Mouse (Mus musculus) right cerebral cortex, postnatal 25 days (tissue): ENCODE data around the gene Arglu1.

Experiments used
- DNase-seq: peaks from one replicate; pipeline ENCODE4 v3.0.0; 2022

Gene Arglu1

DNA sequence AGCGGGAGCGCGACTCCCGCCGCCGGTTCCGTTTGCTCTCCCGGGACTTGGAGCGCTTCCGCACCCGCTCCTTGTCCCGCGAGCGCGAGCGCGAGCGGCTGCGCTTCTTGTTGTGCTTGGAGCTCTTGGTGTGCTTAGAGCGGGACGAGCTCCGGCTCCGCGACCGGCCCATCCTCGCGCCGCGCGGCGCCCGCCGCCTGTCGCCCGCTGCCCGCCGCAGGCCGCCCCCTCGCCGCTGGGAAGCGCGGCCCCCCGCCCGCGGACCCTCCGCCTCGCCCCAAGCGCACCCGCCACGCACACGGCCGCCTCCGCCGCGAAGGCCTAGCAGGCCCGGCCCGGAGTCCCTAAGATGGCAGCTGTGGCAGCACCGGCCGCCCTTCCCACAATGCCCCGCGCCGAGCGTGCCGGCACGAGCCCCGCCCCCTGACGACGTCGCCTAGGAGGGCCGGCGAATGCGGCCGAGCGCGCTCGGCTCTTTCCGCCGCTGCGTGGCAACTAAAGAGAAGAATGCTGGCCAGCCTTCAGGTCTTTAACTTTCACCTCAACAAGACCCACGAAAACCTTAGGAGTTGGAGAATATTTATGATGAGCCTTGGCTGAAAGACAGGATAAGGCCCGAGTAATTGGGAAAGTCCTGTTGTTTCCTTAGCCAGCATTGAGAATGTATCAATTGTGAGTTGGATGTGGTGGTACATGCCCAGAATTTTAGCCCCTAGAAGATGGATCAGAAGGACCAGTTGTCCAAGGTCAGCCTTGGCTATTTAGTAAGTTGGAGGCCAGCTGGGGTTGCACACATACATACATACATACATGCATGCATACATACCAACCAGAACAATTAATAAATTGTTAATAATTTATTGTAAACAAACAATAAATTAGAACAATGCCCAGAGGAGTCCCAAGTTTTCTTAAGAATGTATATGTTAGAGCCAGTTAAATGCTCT is at the start of gene Arglu1:
Gene Arglu1 (minus strand): TSS at position 376 of the 947 bp plus-strand sequence.
- peak; percentile 97 for DNase-seq

DNA sequence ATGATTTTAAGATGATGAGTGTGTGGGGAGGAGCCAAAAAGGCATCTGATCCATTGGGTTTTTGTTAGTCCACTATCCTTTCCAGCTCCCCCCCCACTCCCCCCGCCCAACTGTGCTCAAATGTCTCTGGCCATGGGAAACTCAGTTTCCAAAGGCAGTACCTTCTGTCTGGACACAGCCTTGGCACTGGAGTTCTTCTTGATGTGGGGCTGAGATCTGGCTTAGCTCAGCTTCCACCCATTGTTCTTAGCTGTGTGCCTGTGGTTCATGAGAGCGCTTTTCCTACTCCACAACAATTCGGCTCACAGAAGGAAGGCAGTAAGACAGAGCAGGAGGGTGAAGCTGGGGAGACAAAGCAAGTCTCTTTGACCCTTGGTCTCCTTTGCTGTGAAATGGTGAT is 47.0 kb upstream of the Arglu1 start:
- DNase-seq, result no peak

DNA sequence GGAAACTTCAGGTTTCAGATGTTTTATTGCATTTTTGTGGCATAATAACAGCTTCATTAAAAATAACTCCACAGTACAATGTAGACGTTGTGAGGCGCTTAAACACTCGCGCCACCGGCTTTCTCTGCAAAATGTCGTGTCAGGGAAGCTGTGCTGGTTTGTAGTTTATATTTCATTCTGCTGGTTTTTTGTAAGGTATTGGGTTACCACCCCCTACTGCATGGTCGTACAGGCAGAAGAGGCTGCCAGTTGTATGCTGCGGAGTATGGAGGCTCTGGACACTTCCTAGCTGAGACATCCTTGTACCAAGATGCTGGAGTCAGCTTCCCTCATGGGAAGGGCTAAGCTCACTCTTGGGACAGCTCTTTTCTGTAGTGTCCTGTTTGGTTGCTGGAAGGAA is 46.5 kb upstream of the Arglu1 start:
- DNase-seq, result no peak

DNA sequence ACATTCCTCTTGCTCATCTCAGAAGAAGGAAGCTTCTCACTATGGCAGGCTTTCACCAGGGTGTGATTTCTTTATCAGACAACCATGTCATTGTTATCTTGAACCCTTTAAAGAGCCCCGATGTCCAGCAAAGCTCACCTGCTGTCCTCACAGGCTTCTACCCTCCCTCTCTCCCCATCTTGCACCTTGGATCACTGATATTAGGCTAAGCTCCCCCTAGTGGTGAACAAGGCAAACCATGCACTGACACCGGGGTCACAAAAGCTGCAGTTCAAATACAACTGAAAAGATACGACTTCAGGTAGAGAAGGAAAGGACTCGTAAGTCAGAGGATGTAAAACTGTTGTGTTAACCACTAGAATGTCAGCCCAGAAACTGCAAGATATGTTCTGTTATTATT is 43.5 kb upstream of the Arglu1 start:
- no peak for DNase-seq

DNA sequence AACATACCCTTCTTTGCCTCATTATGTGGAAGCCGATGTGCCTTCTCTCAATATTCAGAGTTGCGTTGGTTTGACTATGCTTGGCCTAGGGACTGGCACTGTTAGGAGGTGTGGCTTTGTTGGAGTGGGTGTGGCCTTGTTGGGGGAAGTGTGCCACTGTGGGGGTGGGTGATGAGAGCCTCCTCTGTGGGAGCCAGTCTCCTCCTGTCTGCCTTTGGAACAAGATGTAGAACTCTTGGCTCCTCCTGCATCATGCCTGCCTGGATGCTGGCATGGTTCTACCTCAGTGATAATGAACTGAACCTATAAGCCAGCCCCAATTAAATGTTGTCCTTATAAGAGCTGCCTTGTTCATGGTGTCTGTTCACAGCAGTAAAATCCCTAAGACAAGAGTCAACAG is 38.3 kb upstream of the Arglu1 start:
- no peak for DNase-seq

DNA sequence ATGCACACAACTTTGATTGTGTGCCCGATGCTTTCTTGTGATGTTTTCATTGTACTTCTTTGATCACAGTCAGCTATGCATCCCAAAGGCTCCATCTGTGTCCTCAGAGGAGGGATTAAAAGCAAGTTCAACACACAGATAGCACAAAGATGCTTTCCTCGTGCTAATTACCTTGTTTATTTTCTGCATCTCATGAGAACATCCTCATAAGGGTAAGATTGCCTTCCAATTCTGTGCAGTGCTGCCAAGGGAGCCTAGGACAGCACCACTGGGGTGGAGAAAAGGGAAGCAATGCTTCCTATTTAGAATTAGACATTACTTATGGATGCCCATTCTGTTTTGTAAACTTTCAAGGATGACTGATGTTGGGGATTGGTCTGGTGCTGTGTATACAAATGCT is 36.2 kb upstream of the Arglu1 start:
- no peak for DNase-seq

DNA sequence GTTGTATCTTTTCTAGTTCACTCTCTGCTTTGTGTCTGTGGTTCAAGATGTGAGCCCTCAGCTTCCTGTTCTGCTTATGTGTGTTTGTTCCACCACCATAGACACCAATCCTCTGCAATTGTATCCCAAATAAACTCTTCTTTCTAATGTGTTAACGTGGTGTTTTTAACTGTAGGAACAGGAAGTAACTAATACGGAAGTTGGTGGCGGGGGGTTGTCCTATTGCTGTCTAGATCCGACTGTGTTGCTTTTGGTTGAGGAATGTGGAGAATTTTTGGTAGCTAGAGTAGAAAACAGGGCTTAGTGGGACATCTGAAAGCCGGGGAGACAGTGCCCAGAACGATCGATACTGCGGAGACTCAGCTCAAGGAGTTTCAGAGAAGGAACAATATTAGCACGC is 14.5 kb upstream of the Arglu1 start:
- no peak for DNase-seq

DNA sequence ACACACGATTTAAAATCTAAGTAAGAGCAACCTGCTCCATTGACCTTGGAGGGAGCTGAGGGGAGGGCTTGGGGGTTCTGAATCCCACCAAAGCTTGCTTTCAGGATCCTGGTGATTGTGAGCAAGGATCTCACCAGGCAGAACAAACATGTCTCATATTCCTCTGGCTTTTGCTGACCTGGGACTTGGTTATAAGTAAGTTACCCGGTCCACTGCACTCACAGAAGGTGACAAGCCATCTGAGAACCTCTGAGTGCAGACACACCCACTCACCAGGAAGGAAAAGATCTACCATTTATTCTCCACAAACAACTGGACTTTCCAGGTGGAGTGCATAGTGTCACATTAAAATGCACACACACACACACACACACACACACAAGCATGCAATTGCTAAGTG is 13.3 kb upstream of the Arglu1 start:
- no peak for DNase-seq

DNA sequence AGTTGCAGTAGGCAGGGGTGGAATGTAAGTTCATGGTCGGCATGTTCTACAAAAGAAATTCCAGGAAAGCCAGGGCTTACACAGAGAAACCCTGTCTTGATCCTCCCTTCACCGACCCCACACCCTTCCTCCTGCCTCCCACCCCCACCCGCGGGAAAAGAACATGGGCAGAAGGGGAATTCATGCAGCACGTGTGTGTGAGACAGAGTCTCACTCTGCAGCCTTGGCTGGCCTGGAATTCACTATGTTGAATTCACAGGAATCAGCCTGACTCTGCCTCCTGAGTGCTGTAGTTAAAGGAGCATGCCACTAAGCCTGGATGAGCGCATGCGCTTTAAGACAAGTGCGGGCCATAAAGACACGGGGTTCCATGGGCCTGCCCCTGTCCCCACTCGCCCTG is 10.5 kb upstream of the Arglu1 start:
- DNase-seq, result no peak

DNA sequence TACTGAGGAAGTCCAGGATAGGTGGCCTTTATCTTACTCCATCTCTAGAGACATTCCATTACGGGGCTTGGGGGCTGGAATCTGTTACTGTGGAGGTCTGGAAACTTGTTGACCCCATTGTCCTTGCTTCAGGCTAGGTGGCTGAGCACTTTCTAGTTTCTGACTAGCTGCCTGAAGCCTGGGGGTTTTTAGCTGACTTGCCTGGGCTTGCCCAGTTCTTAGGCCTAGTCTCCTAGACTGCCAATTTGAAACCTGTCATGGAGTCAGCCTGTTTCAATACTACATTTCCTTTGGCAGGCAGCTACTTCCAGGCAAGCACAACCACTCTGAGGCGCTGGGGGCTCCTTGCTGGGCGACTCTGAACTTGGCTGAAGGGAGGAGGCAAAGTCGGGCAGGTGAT is 9.9 kb upstream of the Arglu1 start:
- DNase-seq, result no peak

DNA sequence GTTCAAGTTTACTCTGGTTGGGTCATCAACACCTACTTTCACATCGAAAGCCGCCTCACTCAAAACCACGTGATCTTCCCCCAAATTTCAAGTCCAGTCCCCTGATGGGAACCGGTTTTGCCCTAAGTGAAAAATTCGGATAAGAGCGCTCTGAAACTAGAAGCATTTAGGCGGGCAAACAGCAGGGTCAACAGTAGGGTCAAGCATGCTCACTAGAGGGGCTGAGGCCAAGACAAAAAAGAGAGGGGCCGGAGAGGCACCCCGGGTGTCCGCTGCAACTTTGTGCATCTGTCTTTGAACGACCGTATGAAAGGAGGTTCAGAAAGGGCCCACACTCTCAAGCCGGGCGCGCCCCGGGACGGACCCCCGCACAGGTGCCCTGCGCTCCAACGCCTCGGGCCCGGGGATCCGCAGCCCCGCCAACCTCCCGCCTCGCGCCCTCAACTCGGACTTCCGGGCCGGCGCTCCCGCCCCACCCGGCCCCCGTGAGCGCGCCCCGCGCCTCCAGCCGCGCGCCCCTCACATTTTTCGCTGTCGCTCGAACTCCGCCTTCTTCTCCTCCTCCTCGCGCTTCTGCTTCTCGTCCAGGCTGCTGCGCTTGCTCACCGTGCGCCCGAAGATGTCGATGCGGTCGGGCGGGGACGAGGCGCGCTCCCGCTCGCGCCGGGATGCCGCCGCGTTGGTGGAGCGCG is 721 bp downstream of the Arglu1 start:
- peak; percentile 79 for DNase-seq

DNA sequence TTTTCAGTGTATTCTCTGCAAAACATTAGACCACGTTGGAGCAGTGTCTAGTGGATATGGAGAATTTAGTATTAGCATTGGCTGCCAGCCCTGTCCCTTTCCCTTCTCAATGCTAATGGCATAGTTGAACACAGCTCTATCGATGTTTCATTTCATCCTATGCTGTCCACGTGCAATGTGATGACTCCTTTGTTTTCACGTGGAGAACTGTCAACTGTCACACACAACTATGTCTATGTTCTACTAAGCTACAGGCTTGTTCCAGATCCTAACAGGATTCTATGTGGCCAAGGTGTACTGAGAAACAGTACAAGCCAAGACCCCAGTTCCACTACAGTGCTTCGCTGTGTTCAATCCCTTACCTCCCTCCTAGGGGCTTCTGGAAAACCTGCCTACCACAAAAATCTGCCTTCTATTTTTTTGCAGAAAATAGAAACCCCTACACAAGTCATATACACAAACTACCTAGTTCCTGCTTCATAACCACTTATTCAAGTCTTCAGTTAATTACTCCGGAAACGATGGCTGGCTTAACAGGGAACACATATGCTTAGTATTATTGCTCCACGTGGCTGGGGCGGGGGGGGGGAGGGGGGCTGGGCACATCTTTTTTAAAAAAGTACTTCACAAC is 1.4 kb downstream of the Arglu1 start:
- no peak for DNase-seq

DNA sequence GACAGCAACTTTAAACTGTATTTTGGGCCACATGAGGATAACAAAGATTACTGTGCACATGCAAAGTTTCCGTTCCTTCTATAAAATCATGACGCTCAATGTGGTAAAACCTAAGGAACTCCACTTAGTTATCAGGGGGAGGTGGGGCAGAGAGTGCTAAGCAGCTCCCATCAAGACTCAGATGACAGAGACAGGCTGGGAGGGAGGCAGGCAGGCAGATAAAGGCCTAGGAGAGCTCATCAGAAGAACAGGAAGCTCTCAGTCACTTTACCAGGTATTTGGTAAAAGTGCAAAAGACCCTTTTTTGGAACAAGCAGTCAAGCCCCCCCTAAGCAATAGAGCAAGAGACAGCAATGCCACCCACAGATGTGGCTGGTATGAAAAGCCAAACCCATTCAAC is 4.8 kb downstream of the Arglu1 start:
- DNase-seq, result no peak

DNA sequence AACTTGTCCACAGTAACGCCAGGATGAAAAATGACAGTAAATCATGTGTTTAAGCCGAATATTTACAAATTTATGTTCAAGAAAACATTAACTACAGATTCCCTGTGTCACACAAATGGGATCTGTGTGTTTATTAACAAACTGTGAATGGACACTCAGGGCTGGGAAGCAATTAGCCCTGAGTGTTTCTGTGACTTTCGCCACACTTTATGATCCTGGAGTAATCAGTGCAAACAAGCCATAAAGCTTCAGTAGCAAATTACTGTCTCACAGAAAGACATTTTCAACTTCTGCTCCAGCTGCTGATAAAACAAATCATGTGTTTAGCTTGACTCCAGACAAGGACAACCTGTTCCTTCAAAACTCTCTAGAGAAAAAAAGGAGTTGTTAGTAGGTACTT is 7.6 kb downstream of the Arglu1 start:
- DNase-seq, result no peak

DNA sequence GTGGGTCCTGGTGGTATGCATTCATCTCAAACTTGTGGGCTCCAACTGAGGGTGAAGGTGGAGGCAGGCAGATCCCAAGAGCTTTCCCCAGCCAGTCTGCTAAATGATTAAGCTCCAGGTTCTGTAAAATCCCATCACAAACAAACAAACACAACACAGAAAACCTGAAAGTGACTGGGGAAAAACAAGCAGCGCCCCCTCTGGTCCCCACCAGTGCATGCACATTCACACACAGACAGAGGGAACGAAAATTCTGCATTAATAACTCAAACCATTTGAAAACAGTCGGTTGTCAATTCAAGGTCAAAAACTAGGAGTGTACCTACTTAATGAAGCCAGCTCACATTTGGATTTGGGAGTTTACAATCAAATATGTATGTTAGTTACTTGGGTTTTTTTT is 12.1 kb downstream of the Arglu1 start:
- no peak for DNase-seq

DNA sequence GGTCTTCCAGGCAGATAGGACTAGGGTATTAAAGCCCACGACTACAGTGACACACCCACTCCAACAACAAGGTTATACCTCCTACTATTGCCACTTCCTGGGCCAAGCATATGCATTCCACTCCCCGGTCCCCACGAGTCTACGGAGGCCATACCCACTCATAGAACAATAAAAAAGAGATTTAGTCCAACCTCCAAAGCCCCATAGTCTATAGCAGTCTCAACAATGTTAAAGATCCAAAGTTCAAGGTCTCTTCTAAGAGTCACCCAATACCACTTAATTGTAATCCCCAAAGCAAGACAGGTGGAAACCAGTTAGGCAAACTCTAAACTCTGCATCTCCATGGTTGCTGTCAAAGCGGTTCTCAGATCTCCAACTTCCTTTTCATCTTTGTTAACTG is 15.5 kb downstream of the Arglu1 start:
- DNase-seq, result no peak

DNA sequence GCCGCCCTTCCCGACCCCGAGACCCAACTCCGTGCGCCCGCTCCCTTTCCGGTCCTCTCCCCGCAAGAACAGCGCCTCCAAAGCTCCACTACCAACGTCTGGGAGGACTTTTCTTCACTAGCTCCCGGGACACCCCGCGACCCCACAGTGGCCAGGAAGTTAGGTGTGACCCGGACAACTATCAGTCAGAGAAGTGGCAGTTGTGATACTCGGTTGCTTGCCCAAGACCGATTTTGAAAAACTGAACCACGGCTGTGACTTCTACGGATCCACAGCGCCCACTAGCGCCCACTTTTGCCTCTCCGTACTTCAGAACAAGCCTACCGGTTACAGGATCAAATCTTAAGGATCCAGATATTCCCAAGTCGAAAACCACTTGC is 28.6 kb downstream of the Arglu1 start:
- peak; percentile 87 for DNase-seq

DNA sequence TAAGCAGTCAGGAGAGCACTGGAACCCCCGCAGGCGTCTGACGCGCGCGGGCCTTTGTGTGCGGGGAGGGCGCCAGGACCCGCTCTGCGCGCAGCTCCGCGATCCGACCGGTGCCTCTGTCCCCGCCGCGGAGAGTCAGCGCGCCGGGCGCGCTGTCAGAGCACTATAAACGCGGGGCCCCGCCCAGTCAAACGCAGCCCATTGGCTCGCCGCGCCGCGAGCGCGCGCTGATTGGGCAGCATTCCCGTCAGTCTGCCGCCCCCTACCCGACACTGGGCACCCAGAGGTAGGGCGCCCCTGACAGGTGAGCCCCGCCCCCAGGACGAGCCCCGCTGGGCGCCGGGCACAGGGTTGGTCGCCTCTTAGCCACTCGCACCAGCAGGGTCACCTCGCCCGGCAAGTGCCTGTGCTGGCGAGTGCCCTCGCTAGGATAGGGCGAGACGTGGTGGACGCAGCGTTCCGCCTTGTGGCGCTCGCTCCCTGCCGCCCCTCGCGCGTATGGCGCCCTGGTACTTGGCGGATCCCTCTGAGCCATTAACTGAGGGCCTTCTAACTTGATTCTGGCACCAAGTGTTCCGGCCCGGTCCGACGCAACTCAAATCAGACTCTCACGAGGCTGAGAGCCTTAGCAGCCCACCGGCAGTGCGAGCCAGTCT is 29.1 kb downstream of the Arglu1 start, which contains the start of gene Efnb2:
Gene Efnb2 (minus strand): TSS at position 140 of the 656 bp plus-strand sequence.
- DNase-seq, result peak; percentile 99

DNA sequence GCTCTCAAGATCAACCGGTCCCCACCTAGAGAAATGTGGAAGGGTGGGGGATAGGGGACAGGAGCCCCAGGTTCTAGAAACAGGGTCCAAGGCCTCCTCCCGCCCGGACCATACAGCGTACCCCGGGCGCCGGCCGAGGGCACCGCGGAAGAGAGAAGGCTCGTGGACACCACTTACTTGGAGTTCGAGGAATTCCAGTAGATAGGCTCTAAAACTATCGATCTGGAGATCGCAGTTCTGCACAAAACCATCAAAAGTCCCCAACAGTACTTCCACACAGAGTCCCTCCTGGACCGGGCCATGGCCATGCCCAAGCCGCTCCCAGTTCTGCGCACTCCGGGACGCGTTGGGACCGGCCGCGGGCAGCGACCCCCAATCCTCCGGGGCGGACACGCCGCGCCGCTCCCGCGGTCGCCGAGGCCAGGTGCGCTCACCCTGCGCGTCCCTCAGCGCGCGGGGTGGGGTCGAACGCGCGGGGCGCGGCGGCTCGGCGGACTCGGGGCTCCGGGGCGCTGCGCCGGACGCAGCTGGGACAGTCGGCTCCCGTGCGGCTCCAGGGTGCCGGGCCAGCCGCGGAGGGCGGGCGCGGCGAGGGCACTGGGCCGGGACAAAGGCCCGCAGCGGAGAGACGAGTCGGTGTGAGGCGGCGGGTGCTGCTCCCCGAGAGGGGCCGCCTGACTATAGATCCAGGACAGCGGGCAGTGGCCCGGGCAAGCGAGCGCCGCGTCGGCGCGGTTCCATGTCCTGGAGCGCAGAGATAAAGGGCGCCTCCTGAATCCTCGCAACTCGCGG is 29.8 kb downstream of the Arglu1 start:
- no peak for DNase-seq

DNA sequence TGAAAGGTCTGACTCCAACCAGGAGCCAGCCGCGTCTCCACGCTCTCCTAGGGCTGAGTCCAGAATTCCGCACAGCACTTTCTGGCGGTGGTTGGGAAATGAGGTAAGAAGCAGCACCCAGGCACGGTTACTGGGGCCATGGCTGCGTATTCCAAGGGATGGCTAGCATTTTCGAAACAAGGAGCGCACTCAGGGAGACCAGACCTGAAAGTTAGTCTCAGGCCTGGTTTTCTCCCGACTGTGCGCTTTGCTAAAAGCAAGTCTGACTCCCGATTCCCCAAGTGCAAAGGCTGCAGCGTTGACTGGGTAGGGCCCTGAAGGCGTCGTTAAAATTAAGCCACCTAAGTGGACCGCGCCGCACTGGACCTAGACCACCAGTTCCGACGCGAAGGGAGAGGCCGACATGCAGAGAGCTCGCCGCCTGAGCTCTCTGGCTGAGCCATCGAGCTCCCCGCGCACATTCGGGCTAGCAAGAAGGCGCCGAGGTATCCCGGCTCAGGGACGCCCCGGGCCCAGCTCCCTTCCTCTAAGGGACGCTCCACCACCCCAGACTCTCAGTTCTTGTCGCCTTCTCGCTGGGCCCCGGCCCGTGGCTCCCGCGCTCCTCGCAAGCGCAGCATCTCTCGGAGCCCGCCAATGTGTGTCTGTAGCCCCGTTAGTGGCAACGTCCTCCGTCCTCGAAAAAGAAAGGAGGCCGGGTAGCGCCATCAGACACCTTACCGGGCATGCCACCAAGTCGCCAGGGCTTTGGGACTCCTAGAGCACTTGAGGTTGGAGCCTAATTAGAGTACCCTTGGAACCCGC is 30.6 kb downstream of the Arglu1 start:
- peak; percentile 64 for DNase-seq

DNA sequence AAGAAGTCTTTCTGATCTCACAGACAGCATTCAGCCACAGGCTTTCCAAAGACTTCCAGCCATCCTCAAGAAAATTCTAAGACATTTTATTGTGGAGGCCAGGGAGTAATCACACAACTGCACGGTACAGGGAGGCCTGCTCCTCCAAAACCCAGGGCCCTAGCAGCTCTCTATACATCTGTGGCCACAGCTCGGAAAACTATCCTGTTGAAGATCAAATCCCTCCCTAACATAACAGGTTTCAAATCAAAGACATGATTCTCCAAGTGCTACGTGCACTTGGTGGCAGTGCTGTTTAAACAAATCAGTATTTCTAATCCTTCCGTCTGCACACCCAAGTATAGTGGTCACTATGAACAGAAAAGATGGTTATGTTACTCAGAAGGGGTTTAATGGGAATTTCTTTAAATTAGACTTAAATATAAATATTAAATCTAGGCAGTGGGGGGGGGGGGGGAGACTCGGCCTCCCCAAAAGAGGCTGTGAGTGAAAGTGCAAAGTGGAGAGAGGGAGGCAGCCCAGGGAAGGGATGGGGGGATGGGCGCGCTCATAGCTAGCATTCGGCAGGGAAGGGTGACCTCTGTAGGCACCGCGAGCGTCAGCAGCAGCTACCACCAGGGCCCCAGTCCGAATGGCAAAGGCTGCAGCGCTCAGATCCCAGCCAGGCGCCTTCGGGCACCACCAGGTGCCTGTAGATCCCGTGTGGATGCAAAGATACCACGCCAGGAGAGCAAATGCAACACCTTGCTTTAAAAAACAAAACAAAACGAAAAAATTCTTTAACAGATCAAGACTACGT is 31.7 kb downstream of the Arglu1 start:
- DNase-seq, result peak; percentile 78
